Mouse (Mus musculus) lung, embryonic 16.5 days (tissue): ENCODE data around the gene Tpbgl. TPM values are rescaled to one million over a fixed set of nuclear protein-coding genes. Genes with fewer than 3 reads are reported as not detected.
A peak's percentile ranks its signal among the peaks of the same experiment; 100 is the strongest.

Source experiments
- ATAC-seq: fragments of 200-750 bp; cut with Nextera tagmentation; 2 replicates; pipeline ENCODE4 v1.8.0; 2017; ENCODE audit warnings: low read depth, mild to moderate bottlenecking, moderate library complexity
- H3K27ac ChIP-seq: fragments of 300-500 bp; sonication (generic); 2 replicates; pipeline ENCODE4 v1.5.1; 2014; ENCODE audit warnings: mild to moderate bottlenecking, control low read depth, low read length
- H3K27me3 ChIP-seq: fragments of 300-500 bp; sonication (generic); 2 replicates; pipeline ENCODE4 v1.6.1; 2014; ENCODE audit warnings: low read depth, low read length, mixed read lengths; ENCODE audit not compliant: control insufficient read depth, insufficient read depth
- H3K36me3 ChIP-seq: fragments of 300-500 bp; sonication (generic); 2 replicates; pipeline ENCODE4 v1.6.1; 2014; ENCODE audit warnings: low read length; ENCODE audit not compliant: control insufficient read depth, insufficient read depth
- H3K4me1 ChIP-seq: fragments of 300-500 bp; sonication (generic); replicated peaks from 2 replicates; pipeline ENCODE4 v1.6.1; 2014; ENCODE audit warnings: low read length, mixed read lengths; ENCODE audit not compliant: control insufficient read depth, insufficient read depth
- H3K4me2 ChIP-seq: fragments of 300-500 bp; sonication (generic); 2 replicates; pipeline ENCODE4 v1.6.1; 2014; ENCODE audit warnings: low read depth, low read length, control low read depth
- H3K4me3 ChIP-seq: fragments of 300-500 bp; sonication (generic); 2 replicates; pipeline ENCODE4 v1.5.1; 2014; ENCODE audit warnings: mild to moderate bottlenecking, low read length, control low read depth
- H3K9ac ChIP-seq: fragments of 300-500 bp; sonication (generic); 2 replicates; pipeline ENCODE4 v1.6.1; 2014; ENCODE audit warnings: low read length, control low read depth
- H3K9me3 ChIP-seq: fragments of 300-500 bp; sonication (generic); 2 replicates; pipeline ENCODE4 v1.6.1; 2016; ENCODE audit warnings: low read length; ENCODE audit not compliant: control insufficient read depth
- WGBS: fragments of 180-500 bp; shearing (Covaris S2); extraction: QIAGEN DNeasy Blood & Tissue Kit; methylation state at CpG from one replicate; pipeline ENCODE4 v1.1.7; 2014; 5-methylcytosine and 5-hydroxymethylcytosine counted together
- polyA plus RNA-seq: library from polyadenylated mRNA; unstranded; fragments of >200 nt; fragmentation: Nextera tagmentation; extraction: Ambion mirVana; gene quantifications from 2 replicates; pipeline ENCODE4 v1.2.1, GENCODE M21; 2015

Gene Tpbgl
- polyA plus RNA-seq, 1 experiment from 2014 or later, result 0.92 TPM

- no peak overlapping the region for H3K4me2 ChIP-seq
- H3K27ac ChIP-seq, result no peak overlapping the region
- no peak for ATAC-seq
- no peak overlapping the region for H3K9ac ChIP-seq
- H3K9me3 ChIP-seq, result no peaks in the 10 kb centered on the region
- 84% methylated on average over 10 of the region's 10 CpGs for whole genome bisulfite sequencing
- H3K27me3 ChIP-seq, result no peaks in the 10 kb centered on the region
- no peak overlapping the region for H3K4me3 ChIP-seq
- no peaks in the 10 kb centered on the region for H3K36me3 ChIP-seq
- peaks cover 7% of the 10 kb centered on the region for H3K4me1 ChIP-seq
Observed at GRCm38 (mm10) chr7:99665731-99666452, 39.0 kb upstream of the Tpbgl start.

GRCm38 (mm10) chr7:99664571-99665485 is 37.9 kb upstream of the Tpbgl start:
- Histone ChIP-seq H3K27me3 (no peaks in the 10 kb centered on the region), H3K4me3 (no peak overlapping the region), H3K27ac (peak overlapping the region; percentile 23; the same call in 1 of the 2 replicates), H3K4me1 (peaks cover 7% of the 10 kb centered on the region), H3K36me3 (no peaks in the 10 kb centered on the region), H3K4me2 (no peak overlapping the region), H3K9me3 (no peaks in the 10 kb centered on the region), H3K9ac (no peak overlapping the region)
- 19% methylated on average over 11 of the region's 11 CpGs for WGBS
- ATAC-seq, result peak; percentile 83

- Histone ChIP-seq H3K9ac (no peak overlapping the region), H3K9me3 (no peaks in the 10 kb centered on the region), H3K4me3 (no peak overlapping the region), H3K36me3 (no peaks in the 10 kb centered on the region), H3K4me1 (peaks cover 7% of the 10 kb centered on the region), H3K27ac (no peak overlapping the region), H3K27me3 (no peaks in the 10 kb centered on the region), H3K4me2 (no peak overlapping the region)
- ATAC-seq, result no peak
- WGBS, result 82% methylated on average over 9 of the region's 9 CpGs
Observed at GRCm38 (mm10) chr7:99663507-99664220, 36.8 kb upstream of the Tpbgl start.

- Histone ChIP-seq H3K4me3 (no peak overlapping the region), H3K9ac (no peak overlapping the region), H3K36me3 (no peaks in the 10 kb centered on the region), H3K4me2 (no peak overlapping the region), H3K9me3 (no peaks in the 10 kb centered on the region), H3K27me3 (no peaks in the 10 kb centered on the region), H3K4me1 (peaks cover 7% of the 10 kb centered on the region), H3K27ac (no peak overlapping the region)
- no peak for ATAC-seq
- 63% methylated on average over 2 of the region's 2 CpGs for WGBS
Observed at GRCm38 (mm10) chr7:99662311-99662710, 35.4 kb upstream of the Tpbgl start.

DNA sequence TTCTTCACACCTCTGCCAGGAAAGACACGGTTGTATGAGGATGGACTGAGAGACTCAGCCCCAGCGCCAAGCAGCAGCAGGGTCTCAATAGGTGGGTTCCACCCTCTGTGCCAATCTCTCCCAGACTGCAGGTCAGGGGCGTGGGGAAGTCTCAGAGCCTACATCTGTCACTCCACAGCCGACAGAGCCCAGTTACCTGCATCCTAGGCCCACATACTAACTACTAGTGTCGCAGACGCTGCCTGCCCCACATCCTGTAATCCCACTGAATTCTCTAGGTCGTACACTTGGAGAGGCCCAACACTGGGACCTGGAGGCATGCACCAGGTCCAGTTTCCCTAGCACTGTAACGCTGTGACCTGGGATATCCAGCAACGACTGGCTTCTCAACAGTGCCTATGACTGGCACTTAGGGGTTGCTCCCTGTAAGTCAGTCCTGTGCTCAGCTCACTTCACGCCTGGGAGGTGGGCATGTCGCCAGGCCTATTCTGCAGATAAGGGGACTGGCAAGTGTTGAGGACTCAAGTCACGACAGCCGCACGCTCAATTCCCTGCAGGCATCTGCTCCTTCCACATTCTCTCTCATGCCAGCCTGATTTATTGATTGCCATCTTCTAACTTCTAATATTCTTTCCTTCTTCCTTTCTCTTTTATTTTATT is 34.8 kb upstream of the Tpbgl start:
- no peak overlapping the region for H3K4me2 ChIP-seq
- H3K27ac ChIP-seq, result no peak overlapping the region
- H3K27me3 ChIP-seq, result no peaks in the 10 kb centered on the region
- H3K36me3 ChIP-seq, result no peaks in the 10 kb centered on the region
- peaks cover 7% of the 10 kb centered on the region for H3K4me1 ChIP-seq
- no peaks in the 10 kb centered on the region for H3K9me3 ChIP-seq
- H3K9ac ChIP-seq, result no peak overlapping the region
- ATAC-seq, result no peak
- 57% methylated on average over 14 of the region's 14 CpGs for WGBS
- H3K4me3 ChIP-seq, result no peak overlapping the region

- no peak overlapping the region for H3K4me3 ChIP-seq
- no peak overlapping the region for H3K27ac ChIP-seq
- H3K36me3 ChIP-seq, result no peaks in the 10 kb centered on the region
- no peak for ATAC-seq
- H3K27me3 ChIP-seq, result no peaks in the 10 kb centered on the region
- peaks cover 7% of the 10 kb centered on the region for H3K4me1 ChIP-seq
- H3K9me3 ChIP-seq, result no peaks in the 10 kb centered on the region
- H3K4me2 ChIP-seq, result no peak overlapping the region
- WGBS, result 91% methylated on average over 9 of the region's 9 CpGs
- H3K9ac ChIP-seq, result no peak overlapping the region
Observed at GRCm38 (mm10) chr7:99661071-99661470, 34.2 kb upstream of the Tpbgl start.

GRCm38 (mm10) chr7:99659379-99660029 is 32.6 kb upstream of the Tpbgl start:
- H3K36me3 ChIP-seq, result no peaks in the 10 kb centered on the region
- peak; percentile 89 for ATAC-seq
- H3K27me3 ChIP-seq, result no peaks in the 10 kb centered on the region
- no peak overlapping the region for H3K4me3 ChIP-seq
- WGBS, result 39% methylated on average over 12 of the region's 12 CpGs
- no peak overlapping the region for H3K4me2 ChIP-seq
- H3K27ac ChIP-seq, result no peak overlapping the region
- no peak overlapping the region for H3K9ac ChIP-seq
- H3K4me1 ChIP-seq, result 0 out of 2 replicates have a peak, but pooled peaks cover under 1% of the 10 kb centered on the region
- H3K9me3 ChIP-seq, result no peaks in the 10 kb centered on the region

DNA sequence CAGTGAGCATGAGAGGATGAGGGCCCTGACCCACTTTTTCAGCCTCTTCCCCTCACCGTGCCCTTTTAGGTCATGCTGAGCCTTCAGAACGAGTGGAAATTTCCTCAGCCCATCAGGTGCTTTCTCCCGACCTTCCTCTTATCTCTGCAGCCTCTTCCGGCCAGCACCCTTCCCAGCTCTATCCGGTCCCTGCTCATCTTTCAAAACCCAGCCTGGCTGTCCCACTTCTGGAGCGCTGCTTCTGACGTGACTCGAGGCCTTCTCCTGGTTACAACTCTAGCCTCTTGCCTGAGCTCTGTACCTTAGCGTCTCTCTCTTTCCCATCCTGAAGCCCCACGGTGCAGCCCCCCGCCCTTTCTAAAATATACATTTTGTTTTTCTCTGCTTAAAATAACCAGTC is 27.3 kb upstream of the Tpbgl start:
- H3K36me3 ChIP-seq, result no peaks in the 10 kb centered on the region
- no peak for ATAC-seq
- 57% methylated on average over 11 of the region's 11 CpGs for WGBS

More for the DNA sequence above, 27.3 kb upstream of the Tpbgl start:
- H3K4me1 ChIP-seq, result no peaks in the 10 kb centered on the region
- no peaks in the 10 kb centered on the region for H3K9me3 ChIP-seq
- H3K4me2 ChIP-seq, result no peak overlapping the region
- no peak overlapping the region for H3K9ac ChIP-seq
- H3K27ac ChIP-seq, result no peak overlapping the region
- H3K27me3 ChIP-seq, result no peaks in the 10 kb centered on the region
- H3K4me3 ChIP-seq, result no peak overlapping the region
